Mouse (Mus musculus) hindbrain, postnatal 0 days (tissue): ENCODE measurements at regions not wholly inside any gene's neighbourhood (a gene's known extent, or its start where the extent isn't known, plus 50 kb on each side); places are given as distances from the start of the nearest gene placed in this dataset.

Experiments used
- ATAC-seq: fragments of 200-750 bp; cut with Nextera tagmentation; 2 replicates; pipeline ENCODE4 v1.8.0; 2017; ENCODE audit warnings: mild to moderate bottlenecking, moderate TSS enrichment, moderate library complexity
- DNase-seq: peaks from one replicate; pipeline ENCODE4 v3.0.0-alpha.2; 2015; ENCODE audit warnings: low spot score
- H3K27ac ChIP-seq: fragments of 300-500 bp; sonication (generic); 2 replicates; pipeline ENCODE4 v1.5.1; 2014; ENCODE audit warnings: mild to moderate bottlenecking
- H3K27me3 ChIP-seq: fragments of 300-500 bp; sonication (generic); 2 replicates; pipeline ENCODE4 v1.6.1; 2014; ENCODE audit warnings: low read length, mixed read lengths; ENCODE audit not compliant: insufficient read depth
- H3K36me3 ChIP-seq: fragments of 300-500 bp; sonication (generic); 2 replicates; pipeline ENCODE4 v1.6.1; 2014; ENCODE audit warnings: low read length, mixed read lengths; ENCODE audit not compliant: insufficient read depth
- H3K4me1 ChIP-seq: fragments of 300-500 bp; sonication (generic); 2 replicates; pipeline ENCODE4 v1.6.1; 2014; ENCODE audit warnings: antibody characterized with exemption, low read length, mixed read lengths; ENCODE audit not compliant: insufficient read depth
- H3K4me2 ChIP-seq: fragments of 300-500 bp; sonication (generic); 2 replicates; pipeline ENCODE4 v1.6.1; 2014; ENCODE audit warnings: low read depth, mild to moderate bottlenecking, low read length, moderate library complexity, mixed read lengths
- H3K4me3 ChIP-seq: fragments of 300-500 bp; sonication (generic); 2 replicates; pipeline ENCODE4 v1.5.1; 2014; ENCODE audit warnings: low read length
- H3K9ac ChIP-seq: fragments of 300-500 bp; sonication (generic); replicated peaks from 2 replicates; pipeline ENCODE4 v1.6.1; 2014; ENCODE audit warnings: mild to moderate bottlenecking, low read length, moderate library complexity, mixed read lengths
- H3K9me3 ChIP-seq: fragments of 300-500 bp; sonication (generic); 2 replicates; pipeline ENCODE4 v1.6.1; 2016; ENCODE audit warnings: low read length, mixed read lengths
- CTCF ChIP-seq: IDR thresholded peaks from 2 replicates; pipeline ENCODE4 v1.5.1; 2016; ENCODE audit warnings: antibody characterized with exemption, control low read depth, low read depth
- WGBS: fragments of 180-500 bp; shearing (Covaris S2); extraction: QIAGEN DNeasy Blood & Tissue Kit; methylation state at CpG from one replicate; pipeline ENCODE4 v1.1.7; 2014; 5-methylcytosine and 5-hydroxymethylcytosine counted together

- no peak for TF ChIP-seq CTCF
- 0 out of 2 replicates have a peak, but pooled peaks cover 10% of the 10 kb centered on the region for H3K4me1 ChIP-seq
- no peaks in the 10 kb centered on the region for H3K27me3 ChIP-seq
- H3K4me2 ChIP-seq, result no peak overlapping the region
- DNase-seq (peak; percentile 58), ATAC-seq (no peak)
- 34% methylated on average over 10 of the region's 10 CpGs for WGBS
- H3K4me3 ChIP-seq, result no peak overlapping the region
- no peak overlapping the region for H3K9ac ChIP-seq
- H3K36me3 ChIP-seq, result no peaks in the 10 kb centered on the region
- no peaks in the 10 kb centered on the region for H3K9me3 ChIP-seq
- peak overlapping the region; percentile 18 for H3K27ac ChIP-seq
Measured at GRCm38 (mm10) chr1:156997033-156997432, 57.6 kb upstream of the Ralgps2 start.

- ATAC-seq (no peak), DNase-seq (peak; percentile 27)
- Histone ChIP-seq H3K27me3 (no peaks in the 10 kb centered on the region), H3K9ac (no peak overlapping the region), H3K27ac (peak overlapping the region; percentile 18), H3K4me1 (0 out of 2 replicates have a peak, but pooled peaks cover 10% of the 10 kb centered on the region), H3K36me3 (no peaks in the 10 kb centered on the region), H3K4me2 (no peak overlapping the region), H3K9me3 (no peaks in the 10 kb centered on the region), H3K4me3 (no peak overlapping the region)
- 73% methylated on average over 10 of the region's 10 CpGs for WGBS
- TF ChIP-seq CTCF, result no peak
Measured at GRCm38 (mm10) chr1:156996084-156996880, 56.9 kb upstream of the Ralgps2 start.

- ATAC-seq (no peak), DNase-seq (no peak)
- H3K27ac ChIP-seq, result no peak overlapping the region
- H3K4me1 ChIP-seq, result 0 out of 2 replicates have a peak, but pooled peaks cover 10% of the 10 kb centered on the region
- no peak for TF ChIP-seq CTCF
- H3K9me3 ChIP-seq, result no peaks in the 10 kb centered on the region
- H3K36me3 ChIP-seq, result no peaks in the 10 kb centered on the region
- WGBS, result 91% methylated on average over 7 of the region's 7 CpGs
- H3K27me3 ChIP-seq, result no peaks in the 10 kb centered on the region
- H3K4me3 ChIP-seq, result no peak overlapping the region
- H3K4me2 ChIP-seq, result no peak overlapping the region
- no peak overlapping the region for H3K9ac ChIP-seq
Measured at GRCm38 (mm10) chr1:156995180-156995951, 55.9 kb upstream of the Ralgps2 start.

GRCm38 (mm10) chr1:156994644-156995016, 55.2 kb upstream of the Ralgps2 start:
- no peak overlapping the region for H3K27ac ChIP-seq
- no peak overlapping the region for H3K4me3 ChIP-seq
- DNase-seq (no peak), ATAC-seq (no peak)
- no peak overlapping the region for H3K4me2 ChIP-seq
- no peak for TF ChIP-seq CTCF
- 94% methylated on average over 2 of the region's 2 CpGs for WGBS
- H3K9ac ChIP-seq, result no peak overlapping the region
- H3K36me3 ChIP-seq, result no peaks in the 10 kb centered on the region
- H3K4me1 ChIP-seq, result 0 out of 2 replicates have a peak, but pooled peaks cover 10% of the 10 kb centered on the region
- H3K27me3 ChIP-seq, result no peaks in the 10 kb centered on the region
- no peaks in the 10 kb centered on the region for H3K9me3 ChIP-seq

- no peaks in the 10 kb centered on the region for H3K27me3 ChIP-seq
- H3K9ac ChIP-seq, result no peak overlapping the region
- no peaks in the 10 kb centered on the region for H3K36me3 ChIP-seq
- no peak overlapping the region for H3K27ac ChIP-seq
- H3K4me2 ChIP-seq, result no peak overlapping the region
- no peaks in the 10 kb centered on the region for H3K9me3 ChIP-seq
- peaks cover 15% of the 10 kb centered on the region; the same call in 1 of the 2 replicates for H3K4me1 ChIP-seq
- 68% methylated on average over 15 of the region's 15 CpGs for WGBS
- no peak for TF ChIP-seq CTCF
- no peak for ATAC-seq
- H3K4me3 ChIP-seq, result no peak overlapping the region
- no peak for DNase-seq
Measured at GRCm38 (mm10) chr1:156994005-156994643, 54.7 kb upstream of the Ralgps2 start.

- DNase-seq (no peak), ATAC-seq (no peak)
- Histone ChIP-seq H3K9ac (no peak overlapping the region), H3K27ac (no peak overlapping the region), H3K36me3 (no peaks in the 10 kb centered on the region), H3K4me3 (no peak overlapping the region), H3K4me1 (peaks cover 16% of the 10 kb centered on the region; the same call in 1 of the 2 replicates), H3K27me3 (no peaks in the 10 kb centered on the region), H3K4me2 (no peak overlapping the region), H3K9me3 (no peaks in the 10 kb centered on the region)
- WGBS, result 76% methylated on average over 3 of the region's 3 CpGs
- no peak for TF ChIP-seq CTCF
Measured at GRCm38 (mm10) chr1:156993105-156993504, 53.7 kb upstream of the Ralgps2 start.
